Mouse (Mus musculus): ENCODE results near the gene Cdx2. TPM values are rescaled to one million over a fixed set of nuclear protein-coding genes. Genes with fewer than 3 reads are reported as not detected.

Gene Cdx2
- polyA plus RNA-seq, 1 experiment from 2014 or later, result not detected

- H3K9ac ChIP-seq, result no peak overlapping the region
- no peak for ATAC-seq (ENCODE audit: low FRiP score)
- H3K27me3 ChIP-seq, result peaks cover 98% of the 10 kb centered on the region
- no peak overlapping the region for H3K27ac ChIP-seq
- no peaks in the 10 kb centered on the region for H3K36me3 ChIP-seq (replicated peaks)
- 1% methylated on average over 48 of the region's 48 CpGs for WGBS
- H3K4me3 ChIP-seq (replicated peaks), result no peak overlapping the region
- no peak overlapping the region for H3K4me2 ChIP-seq
- no peaks in the 10 kb centered on the region for H3K9me3 ChIP-seq
- H3K4me1 ChIP-seq, result peaks cover 5% of the 10 kb centered on the region; the same call in 1 of the 2 replicates
Observed at GRCm38 (mm10) chr5:147274174-147275141, 32.6 kb downstream of the Cdx2 start.

GRCm38 (mm10) chr5:147272808-147273345, 34.2 kb downstream of the Cdx2 start:
- Histone ChIP-seq H3K4me2 (no peak overlapping the region), H3K36me3 (replicated peaks) (no peaks in the 10 kb centered on the region), H3K4me3 (replicated peaks) (no peak overlapping the region), H3K9ac (no peak overlapping the region), H3K9me3 (no peaks in the 10 kb centered on the region), H3K4me1 (peaks cover 5% of the 10 kb centered on the region; the same call in 1 of the 2 replicates), H3K27ac (no peak overlapping the region), H3K27me3 (peaks cover 98% of the 10 kb centered on the region)
- ATAC-seq (ENCODE audit: low FRiP score), result no peak
- 1% methylated on average over 10 of the region's 10 CpGs for WGBS

- H3K27ac ChIP-seq, result no peak overlapping the region
- H3K4me1 ChIP-seq, result peaks cover 5% of the 10 kb centered on the region; the same call in 1 of the 2 replicates
- no peaks in the 10 kb centered on the region for H3K9me3 ChIP-seq
- no peaks in the 10 kb centered on the region for H3K36me3 ChIP-seq (replicated peaks)
- no peak overlapping the region for H3K4me2 ChIP-seq
- no peak overlapping the region for H3K9ac ChIP-seq
- H3K4me3 ChIP-seq (replicated peaks), result no peak overlapping the region
- ATAC-seq (ENCODE audit: low FRiP score), result no peak
- H3K27me3 ChIP-seq, result peaks cover 98% of the 10 kb centered on the region
- whole genome bisulfite sequencing, result 3% methylated on average over 12 of the region's 12 CpGs
Observed at GRCm38 (mm10) chr5:147272046-147272807, 34.8 kb downstream of the Cdx2 start.

GRCm38 (mm10) chr5:147270673-147271655, 36.1 kb downstream of the Cdx2 start:
- Histone ChIP-seq H3K27ac (no peak overlapping the region), H3K4me2 (no peak overlapping the region), H3K27me3 (peaks cover 98% of the 10 kb centered on the region), H3K4me3 (replicated peaks) (no peak overlapping the region), H3K9me3 (no peaks in the 10 kb centered on the region), H3K9ac (no peak overlapping the region), H3K4me1 (peaks cover 5% of the 10 kb centered on the region; the same call in 1 of the 2 replicates), H3K36me3 (replicated peaks) (no peaks in the 10 kb centered on the region)
- no peak for ATAC-seq (ENCODE audit: low FRiP score)
- WGBS, result under 1% methylated on average over 29 of the region's 29 CpGs

GRCm38 (mm10) chr5:147269926-147270672, 37.0 kb downstream of the Cdx2 start, which contains the start of gene Pdx1:
Pdx1 (plus strand) TSS chr5:147269959.
- Histone ChIP-seq H3K36me3 (replicated peaks) (no peaks in the 10 kb centered on the region), H3K4me3 (replicated peaks) (no peak within 1 kb of the TSS), H3K9me3 (no peaks in the 10 kb centered on the region), H3K4me1 (peaks cover 5% of the 10 kb centered on the region; the same call in 1 of the 2 replicates), H3K4me2 (no peak within 1 kb of the TSS), H3K9ac (no peak within 1 kb of the TSS), H3K27me3 (peaks cover 98% of the 10 kb centered on the region), H3K27ac (no peak within 1 kb of the TSS)
- ATAC-seq (ENCODE audit: low FRiP score), result no peak; the same call in 1 of the 2 replicates
- whole genome bisulfite sequencing, result under 1% methylated on average over 44 of the region's 44 CpGs

- Histone ChIP-seq H3K27me3 (peaks cover 96% of the 10 kb centered on the region), H3K4me2 (no peak overlapping the region), H3K9me3 (no peaks in the 10 kb centered on the region), H3K4me3 (replicated peaks) (no peak overlapping the region), H3K36me3 (replicated peaks) (no peaks in the 10 kb centered on the region), H3K9ac (no peak overlapping the region), H3K4me1 (peaks cover 5% of the 10 kb centered on the region; the same call in 1 of the 2 replicates), H3K27ac (no peak overlapping the region)
- 4% methylated on average over 6 of the region's 6 CpGs for WGBS
- no peak for ATAC-seq (ENCODE audit: low FRiP score)
Observed at GRCm38 (mm10) chr5:147269371-147269770, 37.7 kb downstream of the Cdx2 start.

- H3K4me1 ChIP-seq, result peaks cover 5% of the 10 kb centered on the region; the same call in 1 of the 2 replicates
- 3% methylated on average over 8 of the region's 8 CpGs for WGBS
- H3K36me3 ChIP-seq (replicated peaks), result no peaks in the 10 kb centered on the region
- H3K27ac ChIP-seq, result no peak overlapping the region
- H3K27me3 ChIP-seq, result peaks cover 97% of the 10 kb centered on the region
- no peaks in the 10 kb centered on the region for H3K9me3 ChIP-seq
- no peak overlapping the region for H3K9ac ChIP-seq
- no peak for ATAC-seq (ENCODE audit: low FRiP score)
- H3K4me3 ChIP-seq (replicated peaks), result no peak overlapping the region
- no peak overlapping the region for H3K4me2 ChIP-seq
Observed at GRCm38 (mm10) chr5:147268728-147269127, 38.3 kb downstream of the Cdx2 start.

- no peak for ATAC-seq (ENCODE audit: low FRiP score)
Observed at GRCm38 (mm10) chr5:147267434-147267833, 39.6 kb downstream of the Cdx2 start.

GRCm38 (mm10) chr5:147263945-147264344, 43.1 kb downstream of the Cdx2 start:
- ATAC-seq (ENCODE audit: low FRiP score), result no peak
- 59% methylated on average over 4 of the region's 4 CpGs for WGBS
- Histone ChIP-seq H3K27ac (no peak overlapping the region), H3K4me3 (replicated peaks) (no peak overlapping the region), H3K9ac (no peak overlapping the region), H3K4me2 (no peak overlapping the region), H3K36me3 (replicated peaks) (no peaks in the 10 kb centered on the region), H3K27me3 (peaks cover 75% of the 10 kb centered on the region), H3K4me1 (no peaks in the 10 kb centered on the region), H3K9me3 (no peaks in the 10 kb centered on the region)

More at GRCm38 (mm10) chr5:147267434-147267833, 39.6 kb downstream of the Cdx2 start:
- no peak overlapping the region for H3K4me2 ChIP-seq
- no peak overlapping the region for H3K4me3 ChIP-seq (replicated peaks)
- H3K9ac ChIP-seq, result no peak overlapping the region
- no peaks in the 10 kb centered on the region for H3K9me3 ChIP-seq
- H3K27ac ChIP-seq, result no peak overlapping the region
- peaks cover 5% of the 10 kb centered on the region; the same call in 1 of the 2 replicates for H3K4me1 ChIP-seq
- WGBS, result 8% methylated on average over 6 of the region's 6 CpGs
- H3K27me3 ChIP-seq, result peaks cover 94% of the 10 kb centered on the region
- H3K36me3 ChIP-seq (replicated peaks), result no peaks in the 10 kb centered on the region

- ATAC-seq (ENCODE audit: low FRiP score), result no peak
Observed at GRCm38 (mm10) chr5:147261899-147262541, 45.0 kb downstream of the Cdx2 start.

More at GRCm38 (mm10) chr5:147261899-147262541, 45.0 kb downstream of the Cdx2 start:
- peaks cover 59% of the 10 kb centered on the region for H3K27me3 ChIP-seq
- H3K4me1 ChIP-seq, result no peaks in the 10 kb centered on the region
- no peaks in the 10 kb centered on the region for H3K9me3 ChIP-seq
- H3K4me2 ChIP-seq, result no peak overlapping the region
- no peak overlapping the region for H3K9ac ChIP-seq
- no peak overlapping the region for H3K4me3 ChIP-seq (replicated peaks)
- WGBS, result 64% methylated on average over 11 of the region's 11 CpGs
- no peak overlapping the region for H3K27ac ChIP-seq
- no peaks in the 10 kb centered on the region for H3K36me3 ChIP-seq (replicated peaks)
